Comparison of ENCODE assay signal across 8 mouse cellular contexts in genomic region chr10:42273760-42274691, GRCm38 (mm10). TPM values are rescaled to one million over a fixed set of nuclear protein-coding genes. Genes with fewer than 3 reads are reported as not detected.
DNase-seq lines count a peak whose midpoint lies in the region; ATAC-seq and TF ChIP-seq lines count a peak whose summit lies in the region.

No protein-coding gene starts in this region.

- TF ChIP-seq POLR2A in myocyte (IDR thresholded peaks at IDR 0.05; ENCODE audit: insufficient read length, low read depth), result no peak

- H3K4me2 ChIP-seq in hindbrain, embryonic 14.5 days (replicated peaks), result peak overlapping the region; percentile 97
- H3K4me2 ChIP-seq in myocyte (ENCODE audit: low read depth), result peak overlapping the region; percentile 73

- peaks cover 13% of the 10 kb centered on the region for H3K27me3 ChIP-seq in hindbrain, embryonic 14.5 days (ENCODE audit: control insufficient read depth, insufficient read depth, low read length)
- no peaks in the 10 kb centered on the region for H3K27me3 ChIP-seq in myocyte (ENCODE audit: control insufficient read depth, insufficient read depth, insufficient read length)

- H3K4me3 ChIP-seq in hindbrain, embryonic 14.5 days (replicated peaks; ENCODE audit: low read length), result peak overlapping the region; percentile 68
- H3K4me3 ChIP-seq in myocyte, result peak overlapping the region; percentile 90

- peak; percentile 39 for ATAC-seq in erythroblast, adult 5-6 weeks (replicated peaks; ENCODE audit: low FRiP score, poor library complexity, severe bottlenecking)
- no peak for ATAC-seq in hindbrain, embryonic 14.5 days (ENCODE audit: low FRiP score)

- H3ac ChIP-seq in myocyte (ENCODE audit: control insufficient read depth, insufficient read length), result no peak overlapping the region

- peaks cover 13% of the 10 kb centered on the region for H3K79me2 ChIP-seq in myocyte (ENCODE audit: control insufficient read depth, insufficient read depth)

- peak; percentile 97 for DNase-seq in heart, adult 11 months
- DNase-seq in heart, adult 8-10 months (ENCODE audit: low spot score), result no peak
- peak; percentile 56 for DNase-seq in adrenal gland, postnatal 14 days
- DNase-seq in hindbrain, embryonic 14.5 days (ENCODE audit: low spot score), result no peak
- peak; percentile 92 for DNase-seq in liver
- DNase-seq in thymus, postnatal 0 days (ENCODE audit: low spot score), result peak; percentile 60

- no peaks in the 10 kb centered on the region for H3K9me3 ChIP-seq in hindbrain, embryonic 14.5 days (ENCODE audit: control insufficient read depth, low read length)

- H3K9ac ChIP-seq in hindbrain, embryonic 14.5 days, result peak overlapping the region; percentile 74

- H3K36me3 ChIP-seq in hindbrain, embryonic 14.5 days (replicated peaks; ENCODE audit: control insufficient read depth, insufficient read depth), result no peaks in the 10 kb centered on the region
- no peaks in the 10 kb centered on the region for H3K36me3 ChIP-seq in myocyte (ENCODE audit: control insufficient read depth, insufficient read depth)

- H3K4me1 ChIP-seq in hindbrain, embryonic 14.5 days (replicated peaks; ENCODE audit: control insufficient read depth, insufficient read depth, low read length), result peaks cover 28% of the 10 kb centered on the region

- no peak overlapping the region for H3K27ac ChIP-seq in hindbrain, embryonic 14.5 days

- WGBS in hindbrain, embryonic 14.5 days, result 8% methylated on average over 21 of the region's 21 CpGs

TF ChIP-seq in myocyte, 11 proteins besides CTCF, POLR2A, EP300 and RAD21:
- TF ChIP-seq SRF (IDR thresholded peaks at IDR 0.05; ENCODE audit: control insufficient read depth, insufficient read length, low read depth) (no peak), MYOD1 (IDR thresholded peaks at IDR 0.05; ENCODE audit: control insufficient read depth in 1 of 3, insufficient read length in 2 of 3, low read depth in 2 of 3) (no peak), POLR2AphosphoS2 (IDR thresholded peaks at IDR 0.05; ENCODE audit: insufficient read length, low read depth) (no peak), TCF12 (IDR thresholded peaks at IDR 0.05; ENCODE audit: insufficient read depth, poor library complexity, severe bottlenecking) (no peak), TCF3 (IDR thresholded peaks at IDR 0.05; ENCODE audit: insufficient read length, low read depth) (no peak), REST (IDR thresholded peaks at IDR 0.05; ENCODE audit: insufficient read depth, insufficient read length) (no peak), MAX (IDR thresholded peaks at IDR 0.05; ENCODE audit: low read depth) (no peak), CEBPB (IDR thresholded peaks at IDR 0.05; ENCODE audit: insufficient read depth, poor library complexity, severe bottlenecking) (no peak), MYOG (IDR thresholded peaks at IDR 0.05; ENCODE audit: control insufficient read depth in 1 of 3, insufficient read depth in 1 of 3, insufficient read length in 2 of 3, low read depth in 2 of 3) (no peak), E2F4 (IDR thresholded peaks at IDR 0.05; ENCODE audit: insufficient read depth) (no peak), USF1 (IDR thresholded peaks at IDR 0.05; ENCODE audit: low read depth) (no peak)
TF ChIP-seq in myocyte: peak in this region for 0.

RNA-seq across cellular contexts. Expression of gene Foxo3, which starts 2.5 kb away (rescaled TPM):
- 10 to 100 TPM; 67.9 to 93.5 (median 80.4) TPM for total RNA-seq in heart, adult 8-10 months (2022)
- total RNA-seq in adrenal gland, postnatal 14 days (2021), result 49.0 and 55.7 TPM in 2 replicates
- total RNA-seq in erythroblast, adult 5-6 weeks (2015; ENCODE audit: low replicate concordance), result 160 and 187 TPM in 2 replicates
- total RNA-seq in erythroblast, adult 5-6 weeks (2017; ENCODE audit: low replicate concordance), result 378 and 459 TPM in 2 replicates
- polyA plus RNA-seq in hindbrain, embryonic 14.5 days (2014; fragmentation: Nextera tagmentation; extraction: Ambion mirVana), result 5.5 and 5.9 TPM in 2 replicates
- 11.2 TPM for polyA plus RNA-seq in myocyte (2012; fragmentation: generic; extraction: Trizol)
- polyA plus RNA-seq in thymus, postnatal 0 days (2015; fragmentation: Nextera tagmentation; extraction: Ambion mirVana), result 12.1 and 14.0 TPM in 2 replicates

Comparison
In these comparisons a context has a peak if more than half of its experiments do, and no peak if none do; other contexts are left out.
1. DNase-seq: peak in heart, adult 11 months (single experiment), adrenal gland, postnatal 14 days (single experiment), liver (single experiment) and thymus, postnatal 0 days (single experiment); none in heart, adult 8-10 months (single experiment) and hindbrain, embryonic 14.5 days (single experiment).